Mouse (Mus musculus): ENCODE data around the gene Mfap3. TPM values are rescaled to one million over a fixed set of nuclear protein-coding genes. Genes with fewer than 3 reads are reported as not detected.

Gene Mfap3
- polyA plus RNA-seq, 1 experiment = 5.5 TPM

DNA sequence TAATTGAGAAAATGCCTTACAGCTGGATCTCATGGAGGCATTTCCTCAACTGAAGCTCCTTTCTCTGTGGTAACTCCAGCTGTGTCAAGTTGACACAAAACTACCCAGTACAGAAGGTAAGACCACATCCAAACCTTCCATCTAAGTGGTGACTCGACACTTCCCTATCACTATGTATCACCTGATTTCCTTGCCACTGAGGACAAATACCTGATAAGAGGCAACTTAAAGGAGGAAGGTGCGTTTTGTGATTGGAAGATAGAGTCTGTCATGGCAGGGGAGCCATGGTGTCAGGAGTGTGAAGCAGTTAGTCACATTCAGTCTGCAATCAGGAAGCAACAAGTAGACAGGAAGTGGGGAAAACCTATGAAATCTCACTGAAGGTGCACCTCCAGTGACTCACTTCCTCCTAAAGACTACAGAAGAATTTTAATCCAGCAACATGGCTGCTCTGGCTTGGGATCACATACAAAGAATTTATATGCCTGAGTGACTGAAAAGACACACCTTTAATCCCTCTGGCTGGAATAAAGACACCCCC lies 50.6 kb downstream of the Mfap3 start:
- Histone ChIP-seq H3ac (ENCODE audit: control insufficient read depth, insufficient read length, low read depth) (no peak overlapping the region), H3K27me3 (ENCODE audit: control insufficient read depth, insufficient read depth, insufficient read length) (no peaks in the 10 kb centered on the region), H3K79me2 (ENCODE audit: control insufficient read depth, insufficient read depth) (no peaks in the 10 kb centered on the region), H3K36me3 (ENCODE audit: control insufficient read depth, insufficient read depth) (no peaks in the 10 kb centered on the region), H3K4me3 (ENCODE audit: insufficient read depth, poor library complexity, severe bottlenecking) (no peak overlapping the region), H3K79me3 (ENCODE audit: low read depth) (no peaks in the 10 kb centered on the region)
- no peak for TF ChIP-seq CEBPB (IDR thresholded peaks at IDR 0.05; ENCODE audit: low read depth)
- no peak for TF ChIP-seq MYOG (IDR thresholded peaks at IDR 0.05; ENCODE audit: control insufficient read depth, extremely low read depth, insufficient read length)

DNA sequence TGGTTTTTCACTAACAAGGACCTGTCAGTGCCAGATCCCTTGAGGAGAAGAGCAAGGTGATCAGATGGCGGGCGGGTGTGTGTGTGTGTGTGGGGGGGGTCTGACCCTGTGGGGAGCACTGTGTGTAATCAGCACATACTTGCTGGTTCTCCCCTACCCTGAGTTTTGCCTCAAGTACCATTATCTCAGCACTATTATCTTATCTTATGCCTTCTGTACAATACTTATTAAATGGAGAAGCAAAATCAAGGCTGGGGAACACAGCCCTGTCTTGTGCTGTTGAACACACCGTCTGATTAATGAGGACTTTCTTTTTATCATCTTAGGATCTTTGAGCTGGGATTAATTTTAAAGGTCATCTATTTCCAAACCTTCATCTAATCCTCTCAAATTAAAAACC lies 52.6 kb downstream of the Mfap3 start:
- Histone ChIP-seq H3K27me3 (ENCODE audit: control insufficient read depth, insufficient read depth, insufficient read length) (no peaks in the 10 kb centered on the region), H3K79me2 (ENCODE audit: control insufficient read depth, insufficient read depth) (no peaks in the 10 kb centered on the region), H3K36me3 (ENCODE audit: control insufficient read depth, insufficient read depth) (no peaks in the 10 kb centered on the region), H3ac (ENCODE audit: control insufficient read depth, insufficient read length, low read depth) (no peak overlapping the region), H3K4me3 (ENCODE audit: insufficient read depth, poor library complexity, severe bottlenecking) (no peak overlapping the region), H3K79me3 (ENCODE audit: low read depth) (no peaks in the 10 kb centered on the region)
- TF ChIP-seq MYOD1 (IDR thresholded peaks at IDR 0.05; ENCODE audit: control insufficient read depth, insufficient read length, low read depth) = no peak
- TF ChIP-seq MYOG (IDR thresholded peaks at IDR 0.05; ENCODE audit: control insufficient read depth, extremely low read depth, insufficient read length) = no peak
- no peak for TF ChIP-seq CTCF (IDR thresholded peaks at IDR 0.05; ENCODE audit: control insufficient read depth, insufficient read depth, insufficient read length)
- TF ChIP-seq MAX (IDR thresholded peaks at IDR 0.05) = no peak
- TF ChIP-seq CEBPB (IDR thresholded peaks at IDR 0.05; ENCODE audit: low read depth) = no peak
- TF ChIP-seq FOSL1 (IDR thresholded peaks at IDR 0.05; ENCODE audit: insufficient read depth, low read length, poor library complexity, severe bottlenecking) = no peak
- no peak for TF ChIP-seq USF1 (IDR thresholded peaks at IDR 0.05; ENCODE audit: low read depth)

DNA sequence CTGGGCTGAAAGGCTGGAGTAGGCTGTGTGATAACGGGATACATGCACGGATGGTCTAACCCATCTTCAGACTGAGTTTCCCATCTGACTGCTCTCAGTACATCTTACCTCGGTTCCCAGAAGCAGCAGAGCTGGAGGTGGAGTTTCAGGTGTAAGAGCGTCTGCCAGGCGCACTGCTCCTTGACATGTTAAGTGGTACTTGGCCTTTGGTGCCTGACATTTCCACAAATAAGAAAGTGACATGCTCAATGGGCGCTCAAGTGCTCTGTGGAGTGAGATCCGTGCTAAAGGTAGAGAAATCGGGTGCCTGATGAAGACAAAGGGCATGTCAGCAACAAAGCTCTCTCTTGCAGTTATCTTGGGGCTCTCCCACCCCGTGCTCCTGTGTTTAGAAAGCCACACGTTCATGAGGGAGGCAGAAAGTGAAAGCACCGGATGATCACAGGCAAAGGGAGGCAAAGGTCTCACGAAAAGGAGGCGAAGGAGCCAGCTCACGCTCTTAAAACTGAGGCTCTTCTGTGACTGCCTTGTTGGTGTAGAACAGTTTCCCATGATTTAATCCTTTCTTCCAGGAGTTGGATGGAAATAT lies 55.3 kb downstream of the Mfap3 start:
- no peaks in the 10 kb centered on the region for H3K27me3 ChIP-seq (ENCODE audit: control insufficient read depth, insufficient read depth, insufficient read length)
- TF ChIP-seq CTCF (IDR thresholded peaks at IDR 0.05; ENCODE audit: control insufficient read depth, insufficient read depth, insufficient read length) (no peak), MYOG (IDR thresholded peaks at IDR 0.05; ENCODE audit: control insufficient read depth, extremely low read depth, insufficient read length) (no peak), MAX (IDR thresholded peaks at IDR 0.05) (no peak), USF1 (IDR thresholded peaks at IDR 0.05; ENCODE audit: low read depth) (no peak), CEBPB (IDR thresholded peaks at IDR 0.05; ENCODE audit: low read depth) (no peak), MYOD1 (IDR thresholded peaks at IDR 0.05; ENCODE audit: control insufficient read depth, insufficient read length, low read depth) (no peak), FOSL1 (IDR thresholded peaks at IDR 0.05; ENCODE audit: insufficient read depth, low read length, poor library complexity, severe bottlenecking) (no peak)

DNA sequence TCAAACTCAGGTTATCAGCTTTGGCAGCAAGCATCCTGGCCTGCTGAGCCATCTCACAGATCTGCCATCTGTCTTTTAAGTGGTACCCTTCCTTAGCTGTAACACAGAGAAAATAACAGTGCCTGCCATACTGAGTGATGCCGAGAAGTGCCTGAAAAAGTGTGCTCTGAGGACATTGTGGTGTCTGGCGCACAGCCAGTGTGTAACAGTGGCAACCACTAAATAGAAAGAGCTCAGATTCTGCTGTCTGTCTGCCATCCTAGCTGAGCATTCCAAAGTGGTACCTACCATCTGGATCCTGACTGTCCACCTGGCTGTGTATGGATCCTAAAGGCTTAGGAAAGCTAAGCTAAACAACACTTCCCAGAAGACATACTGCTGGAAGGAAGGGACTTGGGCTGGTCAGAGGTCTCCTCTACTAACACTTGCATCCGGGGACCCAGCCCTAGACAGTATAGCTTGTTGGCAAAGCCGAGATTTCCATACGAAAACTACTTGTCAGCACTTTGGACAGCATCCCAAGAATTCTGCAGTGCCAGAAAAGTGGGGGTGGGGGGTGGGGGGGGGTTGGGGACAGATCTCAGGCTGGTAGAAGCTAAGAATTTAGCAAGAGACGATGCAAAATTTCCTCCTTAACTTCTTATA lies 58.5 kb downstream of the Mfap3 start:
- Histone ChIP-seq H3K4me3 (ENCODE audit: insufficient read depth, poor library complexity, severe bottlenecking) (no peak overlapping the region), H3ac (ENCODE audit: control insufficient read depth, insufficient read length, low read depth) (no peak overlapping the region), H3K27me3 (ENCODE audit: control insufficient read depth, insufficient read depth, insufficient read length) (no peaks in the 10 kb centered on the region), H3K36me3 (ENCODE audit: control insufficient read depth, insufficient read depth) (no peaks in the 10 kb centered on the region), H3K79me3 (ENCODE audit: low read depth) (no peaks in the 10 kb centered on the region), H3K79me2 (ENCODE audit: control insufficient read depth, insufficient read depth) (no peaks in the 10 kb centered on the region)
- TF ChIP-seq MAX (IDR thresholded peaks at IDR 0.05) (no peak), MYOG (IDR thresholded peaks at IDR 0.05; ENCODE audit: control insufficient read depth, extremely low read depth, insufficient read length) (no peak), CEBPB (IDR thresholded peaks at IDR 0.05; ENCODE audit: low read depth) (no peak), USF1 (IDR thresholded peaks at IDR 0.05; ENCODE audit: low read depth) (no peak), MYOD1 (IDR thresholded peaks at IDR 0.05; ENCODE audit: control insufficient read depth, insufficient read length, low read depth) (no peak), CTCF (IDR thresholded peaks at IDR 0.05; ENCODE audit: control insufficient read depth, insufficient read depth, insufficient read length) (no peak), FOSL1 (IDR thresholded peaks at IDR 0.05; ENCODE audit: insufficient read depth, low read length, poor library complexity, severe bottlenecking) (no peak)

More for the DNA sequence above, 55.3 kb downstream of the Mfap3 start:
- Histone ChIP-seq H3K4me3 (ENCODE audit: insufficient read depth, poor library complexity, severe bottlenecking) (no peak overlapping the region), H3K79me2 (ENCODE audit: control insufficient read depth, insufficient read depth) (no peaks in the 10 kb centered on the region), H3K79me3 (ENCODE audit: low read depth) (no peaks in the 10 kb centered on the region), H3ac (ENCODE audit: control insufficient read depth, insufficient read length, low read depth) (no peak overlapping the region), H3K36me3 (ENCODE audit: control insufficient read depth, insufficient read depth) (no peaks in the 10 kb centered on the region)

DNA sequence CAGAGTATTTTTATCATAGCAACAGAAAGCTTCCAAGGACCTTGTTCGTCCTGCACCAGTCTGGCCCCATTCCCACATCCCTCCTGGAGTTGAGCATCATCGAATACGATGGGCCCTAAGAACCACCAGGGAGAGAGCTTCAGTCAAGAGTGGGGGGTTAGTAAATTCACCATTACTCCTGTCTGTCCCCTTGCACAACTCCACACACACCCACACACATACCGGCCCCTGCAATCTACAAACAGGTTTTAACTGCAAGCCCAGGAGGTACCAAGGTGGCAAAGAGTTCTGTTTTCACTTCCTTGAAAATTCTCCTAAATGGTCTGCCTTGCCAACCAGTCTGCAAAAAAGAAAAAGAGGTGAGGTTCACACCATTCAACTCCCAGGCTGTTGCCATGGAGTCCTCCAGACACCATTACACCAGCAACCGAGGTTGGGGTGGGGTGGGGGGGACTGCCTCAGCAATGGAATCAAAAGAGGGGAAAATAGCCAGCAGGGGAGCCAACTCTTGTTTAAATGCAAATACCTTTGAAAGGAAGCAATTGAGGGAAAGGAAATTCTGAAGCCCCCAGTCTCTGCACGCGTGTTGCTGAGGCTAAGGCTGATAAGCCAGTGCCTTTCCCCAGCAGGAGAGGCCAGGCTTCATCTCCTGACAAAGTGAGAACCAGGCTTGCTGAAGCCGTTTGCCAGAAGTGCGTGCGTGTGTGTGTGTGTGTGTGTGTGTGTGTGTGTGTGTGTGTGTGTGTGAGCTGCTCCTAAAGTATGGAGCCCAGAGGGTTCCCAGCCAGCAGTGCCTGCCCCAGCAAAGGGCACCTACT lies 64.6 kb downstream of the Mfap3 start:
- no peak overlapping the region for H3ac ChIP-seq (ENCODE audit: control insufficient read depth, insufficient read length, low read depth)
- H3K79me2 ChIP-seq (ENCODE audit: control insufficient read depth, insufficient read depth) = no peaks in the 10 kb centered on the region
- peaks cover 1% of the 10 kb centered on the region for H3K27me3 ChIP-seq (ENCODE audit: control insufficient read depth, insufficient read depth, insufficient read length)
- H3K36me3 ChIP-seq (ENCODE audit: control insufficient read depth, insufficient read depth) = no peaks in the 10 kb centered on the region
- no peaks in the 10 kb centered on the region for H3K79me3 ChIP-seq (ENCODE audit: low read depth)
- H3K4me3 ChIP-seq (ENCODE audit: insufficient read depth, poor library complexity, severe bottlenecking) = no peak overlapping the region
- TF ChIP-seq CEBPB (IDR thresholded peaks at IDR 0.05; ENCODE audit: low read depth) (no peak), MAX (IDR thresholded peaks at IDR 0.05) (no peak)

Other genes starting within 250 kb of the Mfap3 start
- 21.1 TPM for gene Fam114a2, start within 50 bp of the Mfap3 start, polyA plus RNA-seq (2012; fragmentation: generic; extraction: Trizol)
- 43.0 TPM for gene Galnt10, start 126.8 kb downstream of the Mfap3 start, polyA plus RNA-seq (2012; fragmentation: generic; extraction: Trizol)